9 mouse cellular contexts compared by ENCODE assay signal in the genomic region with DNA sequence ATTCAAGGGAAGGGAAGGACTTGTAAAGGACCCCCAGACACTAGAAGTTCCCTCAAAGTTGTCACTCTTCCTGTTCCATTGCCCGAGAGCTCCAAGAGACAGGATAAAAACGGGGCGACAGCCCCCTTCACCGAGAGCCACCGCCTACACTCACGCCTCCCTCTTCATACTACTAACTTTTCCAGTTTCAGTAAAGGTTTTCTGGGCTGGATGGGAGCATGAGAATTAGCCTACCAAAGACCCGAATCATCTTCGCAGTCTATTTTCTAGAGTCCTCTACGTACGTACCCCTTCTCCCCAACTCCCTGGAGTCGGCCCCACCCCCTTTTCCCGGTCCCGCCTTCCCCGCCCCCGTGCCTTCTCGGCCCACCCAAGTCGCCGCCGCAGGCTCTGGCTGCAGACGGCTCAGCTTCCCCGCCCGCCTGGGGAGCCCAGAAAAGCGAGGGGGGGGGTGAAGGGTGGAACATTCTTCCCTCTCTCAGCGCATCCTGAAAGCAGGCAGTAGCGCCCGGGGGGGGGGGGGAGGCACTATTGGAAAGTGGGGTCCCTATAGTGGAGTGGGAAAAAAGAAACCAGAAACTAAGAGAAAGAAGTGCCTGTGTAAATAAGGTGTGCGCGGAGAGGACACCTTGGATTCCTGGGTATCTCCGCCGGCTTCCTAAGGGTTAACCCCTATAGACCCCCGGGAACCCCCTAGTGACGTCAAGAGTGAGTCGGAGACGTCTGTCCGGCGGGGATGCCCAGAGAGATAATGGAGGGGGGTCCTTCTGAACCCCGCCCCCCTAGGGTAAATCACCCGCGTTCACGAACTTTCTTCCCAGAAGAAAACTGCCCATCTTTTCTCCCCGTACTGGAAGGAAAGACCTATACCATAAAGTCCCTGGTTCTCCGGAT. TPM values are rescaled to one million over a fixed set of nuclear protein-coding genes. Genes with fewer than 3 reads are reported as not detected.
DNase-seq lines count a peak whose midpoint lies in the region; ATAC-seq and TF ChIP-seq lines count a peak whose summit lies in the region.
"Had no signal": no experiment of that assay in that cellular context is flagged by ENCODE, and none has a peak within 500 bp of the region (broad histone marks: within the 10 kb centered on the region; RNA-seq: fewer than 3 reads in every experiment).

No protein-coding gene starts in this region.

- H3K4me1 ChIP-seq in cerebellum, adult 2 months (ENCODE audit: control insufficient read depth, insufficient read depth, low read length) = no peaks in the 10 kb centered on the region
- H3K4me1 ChIP-seq in intestine, postnatal 0 days (replicated peaks; ENCODE audit: control insufficient read depth, insufficient read depth, low read length) = peaks cover 6% of the 10 kb centered on the region; the same call in 1 of the 2 replicates

- no peak overlapping the region for H3K27ac ChIP-seq in cerebellum, adult 2 months (ENCODE audit: insufficient read depth, low read length)
- peak overlapping the region; percentile 84 for H3K27ac ChIP-seq in gastrocnemius, adult 2 months
- H3K27ac ChIP-seq in intestine, postnatal 0 days (ENCODE audit: low read depth, low read length) = peak overlapping the region; percentile 78

- WGBS in cerebellum, adult 2 months = under 1% methylated on average over 42 of the region's 42 CpGs
- 2% methylated on average over 39 of the region's 42 CpGs for WGBS in intestine, postnatal 0 days

- no peaks in the 10 kb centered on the region; the same call in 1 of the 2 replicates for H3K27me3 ChIP-seq in cerebellum, adult 2 months (ENCODE audit: control insufficient read depth, insufficient read depth, low read length)
- H3K27me3 ChIP-seq in intestine, postnatal 0 days (replicated peaks; ENCODE audit: control insufficient read depth, insufficient read depth, low read length) = peaks cover 22% of the 10 kb centered on the region; the same call in 1 of the 2 replicates

- DNase-seq in cerebellum, adult 2 months = no peak
- DNase-seq in cerebellum, adult 18-20 months = no peak
- DNase-seq in R1 (ENCODE audit: low read depth, low spot score) = peak; percentile 73
- peak; percentile 76 for DNase-seq in gastrocnemius, adult 2 months
- peak; percentile 72 to 79 for DNase-seq in lung, postnatal 4 days
- DNase-seq in yolk sac, embryonic 10.5 days (ENCODE audit: low spot score) = peak; percentile 80
- DNase-seq in spleen, postnatal 36 days (ENCODE audit: low spot score in 2 of 2) = no peak

- peak overlapping the region; percentile 80 for H3K4me2 ChIP-seq in intestine, postnatal 0 days (replicated peaks; ENCODE audit: low read depth)

- peak overlapping the region; percentile 28 for H3K9ac ChIP-seq in intestine, postnatal 0 days (ENCODE audit: low read depth, low read length)

- peak overlapping the region; percentile 41 for H3K4me3 ChIP-seq in cerebellum, adult 2 months (replicated peaks; ENCODE audit: insufficient read depth, low read depth, low read length)
- H3K4me3 ChIP-seq in gastrocnemius, adult 2 months = peak overlapping the region; percentile 73
- peak overlapping the region; percentile 50 for H3K4me3 ChIP-seq in intestine, postnatal 0 days (ENCODE audit: low read depth, low read length)

- ATAC-seq in intestine, postnatal 0 days = peak; percentile 5; the same call in 1 of the 2 replicates

- no peaks in the 10 kb centered on the region for H3K9me3 ChIP-seq in intestine, postnatal 0 days (ENCODE audit: control insufficient read depth)

- no peak for TF ChIP-seq CTCF in cerebellum, adult 2 months (IDR thresholded peaks at IDR 0.05; ENCODE audit: borderline replicate concordance, insufficient read depth, low read depth, low read length)
- TF ChIP-seq CTCF in gastrocnemius, adult 2 months (IDR thresholded peaks at IDR 0.05) = no peak
- no peak for TF ChIP-seq CTCF in intestine, postnatal 0 days (IDR thresholded peaks at IDR 0.05; ENCODE audit: low read depth)

- H3K36me3 ChIP-seq in intestine, postnatal 0 days (ENCODE audit: control insufficient read depth, insufficient read depth) = no peaks in the 10 kb centered on the region

- intact Hi-C loops in gastrocnemius, adult 2 months (cut with DNase I) = loop anchor here (5.0 to 10.0 kb wide), 2 partner anchors 165 to 197 kb away; no protein-coding TSS in a partner anchor

- TF ChIP-seq POLR2A in cerebellum, adult 2 months (IDR thresholded peaks at IDR 0.05; ENCODE audit: borderline replicate concordance, insufficient read depth, low read length) = no peak

RNA-seq across cellular contexts. Expression of gene Gli1, which starts 1.8 kb away (rescaled TPM):
- polyA plus RNA-seq in cerebellum, adult 2 months (2012; rRNA removed) = 10.6 and 12.5 TPM in 2 replicates
- 1 to 10 TPM in 1 of 2 experiments, under 1 TPM in 1; 0.70 to 1.2 TPM for total RNA-seq in gastrocnemius, adult 2 months (2021)
- 2.0 TPM in 2 replicates for polyA plus RNA-seq in intestine, postnatal 0 days (2015; fragmentation: Nextera tagmentation; extraction: Ambion mirVana)

RNA-seq across cellular contexts. Expression of gene Inhbe, which starts 14.3 kb away (rescaled TPM):
- 0.03 TPM in 1 of 2 replicates, not detected in the other for polyA plus RNA-seq in cerebellum, adult 2 months (2012; rRNA removed)
- not detected for total RNA-seq in gastrocnemius, adult 2 months (2021)
- 0.04 TPM in 1 of 2 replicates, not detected in the other for polyA plus RNA-seq in intestine, postnatal 0 days (2015; fragmentation: Nextera tagmentation; extraction: Ambion mirVana)

RNA-seq across cellular contexts. Expression of gene Arhgap9, which starts 18.2 kb away (rescaled TPM):
- 0.87 and 0.97 TPM in 2 replicates for polyA plus RNA-seq in cerebellum, adult 2 months (2012; rRNA removed)
- under 1 TPM; 0.89 to 0.99 TPM for total RNA-seq in gastrocnemius, adult 2 months (2021)
- 9.5 and 12.0 TPM in 2 replicates for polyA plus RNA-seq in intestine, postnatal 0 days (2015; fragmentation: Nextera tagmentation; extraction: Ambion mirVana)
- polyA plus RNA-seq: Patski had no signal

RNA-seq across cellular contexts. Expression of gene Mars, which starts 28.3 kb away (rescaled TPM):
- 81.6 and 87.4 TPM in 2 replicates for polyA plus RNA-seq in cerebellum, adult 2 months (2012; rRNA removed)
- 10 to 100 TPM; 69.0 to 71.4 TPM for total RNA-seq in gastrocnemius, adult 2 months (2021)
- polyA plus RNA-seq in intestine, postnatal 0 days (2015; fragmentation: Nextera tagmentation; extraction: Ambion mirVana) = 47.2 and 50.7 TPM in 2 replicates

RNA-seq across cellular contexts. Expression of gene Inhbc, which starts 30.3 kb away (rescaled TPM):
- not detected in 2 replicates for polyA plus RNA-seq in cerebellum, adult 2 months (2012; rRNA removed)
- total RNA-seq in gastrocnemius, adult 2 months (2021) = not detected
- not detected in 2 replicates for polyA plus RNA-seq in intestine, postnatal 0 days (2015; fragmentation: Nextera tagmentation; extraction: Ambion mirVana)
- polyA plus RNA-seq: Patski had no signal

Comparison
In these comparisons a context has a peak if more than half of its experiments do, and no peak if none do; other contexts are left out.
1. DNase-seq: peak in R1 (single experiment), gastrocnemius, adult 2 months (single experiment), lung, postnatal 4 days (2 of 2) and yolk sac, embryonic 10.5 days (single experiment); none in cerebellum, adult 2 months (0 of 2), cerebellum, adult 18-20 months (0 of 2) and spleen, postnatal 36 days (0 of 2).
2. Peak in every context shown above with its lines, with median percentiles within 50 percentile points of each other: H3K4me3 ChIP-seq.